Mouse (Mus musculus) heart, adult 2 months (tissue): ENCODE data around the gene Vnn3. TPM values are rescaled to one million over a fixed set of nuclear protein-coding genes. Genes with fewer than 3 reads are reported as not detected.

ENCODE experiments used
- DNase-seq, 2 experiments: peaks; one replicate each; pipeline ENCODE4 v3.0.0; 2021
- H3K27ac ChIP-seq: fragments of 200-600 bp; 2 replicates; pipeline ENCODE4 v1.8.1; 2022
- H3K27me3 ChIP-seq: fragments of 200-500 bp; 2 replicates; pipeline ENCODE4 v1.6.1; 2012; ENCODE audit warnings: mild to moderate bottlenecking, low read length, inconsistent platforms, mixed read lengths; ENCODE audit not compliant: control insufficient read depth, insufficient read depth
- H3K36me3 ChIP-seq: fragments of 200-500 bp; 2 replicates; pipeline ENCODE4 v1.6.1; 2012; ENCODE audit warnings: low read length, inconsistent platforms; ENCODE audit not compliant: control insufficient read depth, insufficient read depth
- H3K4me1 ChIP-seq: fragments of 200-500 bp; 2 replicates; pipeline ENCODE4 v1.6.1; 2011; ENCODE audit warnings: low read length; ENCODE audit not compliant: control insufficient read depth, insufficient read depth
- H3K4me3 ChIP-seq: fragments of 200-600 bp; 2 replicates; pipeline ENCODE4 v1.8.1; 2022
- H3K79me2 ChIP-seq: fragments of 200-500 bp; replicated peaks from 2 replicates; pipeline ENCODE4 v1.6.1; 2012; ENCODE audit warnings: mild to moderate bottlenecking, inconsistent platforms, low read length, moderate library complexity, mixed read lengths; ENCODE audit not compliant: control insufficient read depth, insufficient read depth
- H3K9ac ChIP-seq: fragments of 200-500 bp; 2 replicates; pipeline ENCODE4 v1.6.1; 2012; ENCODE audit warnings: low read depth, mild to moderate bottlenecking, control low read depth, inconsistent platforms, low read length, mixed read lengths
- CTCF ChIP-seq: fragments of 200-600 bp; IDR thresholded peaks from 2 replicates; pipeline ENCODE4 v1.8.1; 2022; ENCODE audit warnings: antibody characterized with exemption, mild to moderate bottlenecking, moderate library complexity
- EP300 ChIP-seq: fragments of 200-500 bp; IDR thresholded peaks from 2 replicates; pipeline ENCODE4 v1.6.1; 2011; ENCODE audit warnings: low read depth, low read length, control low read depth; ENCODE audit not compliant: insufficient read depth
- POLR2A ChIP-seq: fragments of 200-500 bp; IDR thresholded peaks from 2 replicates; pipeline ENCODE4 v1.6.1; 2011; ENCODE audit warnings: mild to moderate bottlenecking, low read depth, low read length, control low read depth; ENCODE audit not compliant: insufficient read depth
- WGBS: fragments of 180-500 bp; shearing (Covaris S2); methylation state at CpG from one replicate; pipeline ENCODE4 v1.1.7; 2018; 5-methylcytosine and 5-hydroxymethylcytosine counted together
- intact Hi-C: fragments of 180-260 bp; cut with DNase I; formaldehyde crosslinking; loops from one replicate; pipeline ENCODE4 v1.15.1; 2025
- polyA plus RNA-seq: library from polyadenylated mRNA; depleted of rRNA; stranded (reverse); fragments of >200 nt; gene quantifications from 2 replicates; pipeline ENCODE4 v1.2.3, GENCODE M21; 2012
- total RNA-seq, 2 experiments: library from RNA; stranded (reverse); gene quantifications; 2 replicates each; pipeline ENCODE4 v1.2.3; 2021

Vnn3 gene
- total and polyA plus RNA-seq, 3 experiments, result 0.33 TPM; not detected in 2

DNA sequence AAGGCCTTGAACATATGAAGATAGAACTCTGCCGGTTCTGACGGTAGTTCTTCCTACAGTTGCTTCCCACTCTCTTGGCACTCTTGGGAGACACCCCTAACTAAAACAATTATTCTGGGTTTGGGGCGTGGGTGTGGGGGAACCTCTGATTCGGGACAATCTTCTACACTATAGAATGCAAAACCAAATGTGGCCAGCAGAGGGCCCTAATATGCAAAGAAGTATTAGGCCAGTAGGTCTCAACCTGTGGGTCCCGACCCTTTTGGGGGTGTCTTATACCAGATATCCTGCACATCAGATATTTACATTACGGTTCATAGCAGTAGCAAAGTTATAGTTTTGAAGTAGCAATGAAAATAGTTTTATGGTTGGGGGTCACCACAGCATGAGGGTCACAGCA is 29.4 kb downstream of the Vnn3 start:
- 84% methylated on average over 6 of the region's 6 CpGs for WGBS
- Histone ChIP-seq H3K79me2 (no peaks in the 10 kb centered on the region), H3K36me3 (no peaks in the 10 kb centered on the region), H3K4me1 (no peaks in the 10 kb centered on the region), H3K27ac (no peak overlapping the region), H3K27me3 (no peaks in the 10 kb centered on the region), H3K9ac (no peak overlapping the region), H3K4me3 (no peak overlapping the region)
- no peak for TF ChIP-seq EP300
- TF ChIP-seq POLR2A, result no peak
- peak; percentile 51 for TF ChIP-seq CTCF
- intact Hi-C loops, result no loop called here
- DNase-seq, result no peak

DNA sequence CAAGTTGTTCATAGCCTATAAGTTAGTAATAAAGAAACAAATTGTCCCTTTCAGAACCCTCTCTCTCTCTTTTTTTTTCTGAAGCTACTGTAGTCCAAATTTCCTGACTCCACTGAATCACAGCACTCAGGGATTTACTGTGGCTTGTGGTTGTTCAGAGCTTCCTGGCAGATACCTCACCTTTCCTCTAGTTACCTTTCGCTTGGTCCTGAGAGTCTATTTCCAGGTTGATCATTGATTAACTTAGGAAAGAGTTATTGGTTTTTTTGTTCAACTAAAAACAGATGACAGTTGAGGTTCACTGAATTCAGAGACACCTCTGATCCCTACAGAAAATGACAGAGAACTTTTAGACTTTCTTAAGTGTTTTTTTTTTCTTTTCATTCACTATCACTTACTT is 33.6 kb downstream of the Vnn3 start:
- H3K9ac ChIP-seq, result no peak overlapping the region
- TF ChIP-seq CTCF, result no peak
- no peak for TF ChIP-seq EP300
- TF ChIP-seq POLR2A, result no peak
- no peak for DNase-seq
- intact Hi-C loops, result no loop called here
- H3K27me3 ChIP-seq, result no peaks in the 10 kb centered on the region
- H3K4me1 ChIP-seq, result no peaks in the 10 kb centered on the region
- no peak overlapping the region for H3K4me3 ChIP-seq
- no peaks in the 10 kb centered on the region for H3K36me3 ChIP-seq
- H3K79me2 ChIP-seq, result no peaks in the 10 kb centered on the region
- H3K27ac ChIP-seq, result no peak overlapping the region
- WGBS, result 86% methylated on average over 1 of the region's 1 CpGs

DNA sequence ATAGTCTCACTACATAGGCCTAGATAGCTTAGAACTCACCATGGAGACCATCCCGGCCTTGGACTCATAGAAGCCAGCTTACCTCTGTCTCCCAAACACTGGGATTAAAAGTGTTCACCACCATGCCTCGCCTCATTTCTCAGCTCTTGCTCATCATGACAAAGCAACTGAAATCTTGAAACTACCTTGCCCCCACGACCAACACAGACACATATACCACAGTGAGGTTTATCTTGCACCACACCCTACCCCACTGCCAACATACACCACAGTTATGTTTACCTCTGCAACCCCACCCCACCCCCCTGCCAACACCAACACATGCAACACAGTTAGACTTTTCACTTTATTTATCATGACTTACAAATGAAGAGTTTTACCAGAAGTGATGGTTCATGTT is 34.8 kb downstream of the Vnn3 start:
- intact Hi-C loops, result no loop called here
- no peaks in the 10 kb centered on the region for H3K79me2 ChIP-seq
- WGBS, result 74% methylated on average over 3 of the region's 3 CpGs
- TF ChIP-seq EP300 (no peak), CTCF (no peak), POLR2A (no peak)
- no peaks in the 10 kb centered on the region for H3K36me3 ChIP-seq
- no peak overlapping the region for H3K4me3 ChIP-seq
- H3K27ac ChIP-seq, result no peak overlapping the region
- no peak overlapping the region for H3K9ac ChIP-seq
- H3K4me1 ChIP-seq, result no peaks in the 10 kb centered on the region
- DNase-seq, result no peak
- no peaks in the 10 kb centered on the region for H3K27me3 ChIP-seq

DNA sequence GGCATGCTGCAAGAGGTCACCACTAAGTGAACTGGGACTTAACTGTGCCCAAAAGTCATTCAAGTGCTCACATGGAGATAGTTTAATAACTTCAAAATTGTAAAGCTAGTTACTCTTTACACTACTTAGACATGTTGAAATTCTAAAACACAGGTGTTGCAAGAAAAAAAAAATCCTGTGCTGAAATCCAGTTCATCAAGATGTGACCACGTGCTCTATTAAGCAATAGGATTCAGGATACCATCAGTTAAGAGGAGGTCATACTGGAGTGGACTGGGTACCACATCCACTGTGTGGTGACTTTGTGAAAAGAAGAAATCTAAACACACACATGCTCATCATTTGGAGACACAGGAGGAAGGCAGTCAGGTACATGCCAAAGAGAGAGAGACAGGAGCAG is 41.7 kb downstream of the Vnn3 start:
- Histone ChIP-seq H3K27me3 (no peaks in the 10 kb centered on the region), H3K4me1 (peaks cover 2% of the 10 kb centered on the region; the same call in 1 of the 2 replicates), H3K27ac (no peak overlapping the region), H3K4me3 (no peak overlapping the region), H3K36me3 (no peaks in the 10 kb centered on the region), H3K9ac (no peak overlapping the region), H3K79me2 (no peaks in the 10 kb centered on the region)
- TF ChIP-seq POLR2A (no peak), EP300 (no peak), CTCF (no peak)
- 91% methylated on average over 1 of the region's 1 CpGs for WGBS
- no peak for DNase-seq
- intact Hi-C loops, result no loop called here

DNA sequence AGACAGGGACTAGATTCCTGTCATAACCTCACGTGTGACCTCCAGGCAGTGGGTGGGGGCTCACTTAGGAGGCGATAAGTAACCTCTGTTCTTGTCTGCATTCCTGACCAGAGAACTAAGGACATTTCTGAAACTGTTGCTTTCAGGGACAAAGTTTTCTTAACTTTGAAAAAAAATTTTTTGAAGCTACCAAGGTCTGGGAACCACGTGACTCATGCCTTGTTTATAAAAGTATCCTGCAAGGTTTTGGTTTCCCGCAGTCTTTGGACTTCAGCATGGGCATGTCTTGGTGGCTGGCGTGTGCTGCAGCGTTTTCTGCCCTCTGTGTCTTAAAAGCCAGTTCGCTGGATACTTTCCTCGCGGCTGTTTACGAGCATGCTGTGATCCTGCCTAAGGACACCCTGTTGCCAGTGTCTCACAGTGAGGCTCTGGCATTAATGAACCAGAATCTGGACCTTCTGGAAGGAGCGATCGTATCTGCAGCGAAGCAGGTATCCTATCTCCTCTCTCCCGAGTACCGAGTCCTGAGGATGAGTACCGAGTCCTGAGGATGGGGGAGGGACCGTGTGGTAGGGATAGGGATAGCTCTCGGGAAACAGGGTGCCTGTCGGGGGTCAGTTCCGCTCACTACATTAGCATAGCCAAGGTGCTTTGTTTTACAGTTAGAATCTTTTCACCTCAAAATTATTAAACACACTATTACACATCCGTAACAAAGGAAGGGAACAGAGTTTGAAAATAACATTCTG is 43.5 kb downstream of the Vnn3 start, which contains the start of gene Vnn1:
Vnn1 (plus strand) TSS at position 88 of the 749 bp plus-strand sequence.
- H3K27me3 ChIP-seq, result no peaks in the 10 kb centered on the region
- TF ChIP-seq CTCF (no peak), EP300 (no peak), POLR2A (no peak)
- no peak within 1 kb of the TSS for H3K9ac ChIP-seq
- no peak within 1 kb of the TSS for H3K27ac ChIP-seq
- H3K36me3 ChIP-seq, result no peaks in the 10 kb centered on the region
- intact Hi-C loops, result no loop called here
- WGBS, result 18% methylated on average over 21 of the region's 21 CpGs
- peak in 1 of 2 experiments; percentile 4 for DNase-seq
- no peaks in the 10 kb centered on the region for H3K79me2 ChIP-seq
- peak within 1 kb of the TSS; percentile 29 for H3K4me3 ChIP-seq
- H3K4me1 ChIP-seq, result peaks cover 2% of the 10 kb centered on the region; the same call in 1 of the 2 replicates

DNA sequence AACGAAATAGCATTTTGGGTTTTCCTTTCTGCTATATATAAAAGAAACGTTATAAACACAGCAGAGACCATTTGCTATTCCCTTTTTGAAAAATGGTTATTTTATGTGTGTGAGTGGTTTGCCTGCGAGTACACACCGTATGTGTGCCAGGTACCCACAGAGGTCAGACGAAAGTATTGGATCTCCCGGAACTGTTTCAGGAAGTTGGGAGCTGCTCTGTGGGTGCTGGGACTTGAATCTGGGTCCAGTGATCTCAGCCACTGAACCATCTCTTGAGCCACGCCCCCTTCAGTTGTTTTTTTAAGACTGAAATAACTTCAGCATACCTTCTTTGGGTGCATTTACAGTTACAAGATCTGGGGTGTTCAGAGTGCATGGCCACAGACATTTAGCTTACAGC is 44.1 kb downstream of the Vnn3 start:
- DNase-seq, result no peak
- 71% methylated on average over 7 of the region's 7 CpGs for WGBS
- Histone ChIP-seq H3K27ac (no peak overlapping the region), H3K4me1 (peaks cover 2% of the 10 kb centered on the region; the same call in 1 of the 2 replicates), H3K9ac (no peak overlapping the region), H3K27me3 (no peaks in the 10 kb centered on the region), H3K79me2 (no peaks in the 10 kb centered on the region), H3K36me3 (no peaks in the 10 kb centered on the region), H3K4me3 (no peak overlapping the region)
- no peak for TF ChIP-seq POLR2A
- no peak for TF ChIP-seq CTCF
- TF ChIP-seq EP300, result no peak
- intact Hi-C loops, result no loop called here
